Mouse (Mus musculus): ENCODE measurements around the gene Casz1. TPM values are rescaled to one million over a fixed set of nuclear protein-coding genes. Genes with fewer than 3 reads are reported as not detected.

Casz1 gene
- polyA plus RNA-seq, 1 experiment from 2014 or later = 1.1 TPM

- Histone ChIP-seq H3K9me3 (no peaks in the 10 kb centered on the region), H3K4me3 (peak overlapping the region; percentile 48), H3K36me3 (no peaks in the 10 kb centered on the region), H3K27me3 (peaks cover 64% of the 10 kb centered on the region), H3K4me2 (replicated peaks) (peak overlapping the region; percentile 90), H3K27ac (replicated peaks) (no peak overlapping the region), H3K9ac (replicated peaks) (peak overlapping the region; percentile 28), H3K4me1 (peaks cover 41% of the 10 kb centered on the region)
- WGBS = 0% methylated on average over 15 of the region's 16 CpGs
- peak; percentile 3; the same call in 1 of the 2 replicates for ATAC-seq (replicated peaks)
These were observed 541 bp downstream of the Casz1 start for GRCm38 (mm10) chr4:148804780-148805160.

- Histone ChIP-seq H3K4me2 (replicated peaks) (peak overlapping the region; percentile 90), H3K27me3 (peaks cover 67% of the 10 kb centered on the region), H3K4me1 (peaks cover 41% of the 10 kb centered on the region), H3K9me3 (no peaks in the 10 kb centered on the region), H3K4me3 (peak overlapping the region; percentile 48), H3K9ac (replicated peaks) (0 out of 2 replicates have a peak overlapping the region, but pooled peaks have one; percentile 20), H3K36me3 (no peaks in the 10 kb centered on the region), H3K27ac (replicated peaks) (no peak overlapping the region)
- no peak for ATAC-seq (replicated peaks)
- WGBS = under 1% methylated on average over 42 of the region's 42 CpGs
These were observed 1.1 kb downstream of the Casz1 start for GRCm38 (mm10) chr4:148805161-148805810.

- no peaks in the 10 kb centered on the region for H3K36me3 ChIP-seq
- under 1% methylated on average over 64 of the region's 64 CpGs for WGBS
- peak overlapping the region; percentile 90 for H3K4me2 ChIP-seq (replicated peaks)
- peaks cover 75% of the 10 kb centered on the region for H3K27me3 ChIP-seq
- H3K27ac ChIP-seq (replicated peaks) = no peak overlapping the region
- no peaks in the 10 kb centered on the region for H3K9me3 ChIP-seq
- ATAC-seq (replicated peaks) = no peak
- no peak overlapping the region for H3K9ac ChIP-seq (replicated peaks)
- peak overlapping the region; percentile 48 for H3K4me3 ChIP-seq
- peaks cover 49% of the 10 kb centered on the region for H3K4me1 ChIP-seq
These were observed 1.9 kb downstream of the Casz1 start for GRCm38 (mm10) chr4:148805811-148806747.

- peaks cover 55% of the 10 kb centered on the region for H3K4me1 ChIP-seq
- peaks cover 80% of the 10 kb centered on the region for H3K27me3 ChIP-seq
- WGBS = 0% methylated on average over 24 of the region's 26 CpGs
- no peak overlapping the region for H3K27ac ChIP-seq (replicated peaks)
- no peaks in the 10 kb centered on the region for H3K9me3 ChIP-seq
- H3K4me3 ChIP-seq = peak overlapping the region; percentile 30
- H3K36me3 ChIP-seq = no peaks in the 10 kb centered on the region
- peak overlapping the region; percentile 90 for H3K4me2 ChIP-seq (replicated peaks)
- H3K9ac ChIP-seq (replicated peaks) = no peak overlapping the region
- no peak for ATAC-seq (replicated peaks)
These were observed 2.6 kb downstream of the Casz1 start for GRCm38 (mm10) chr4:148806836-148807235.

- ATAC-seq (replicated peaks) = no peak
- Histone ChIP-seq H3K27me3 (peaks cover 76% of the 10 kb centered on the region), H3K4me1 (peaks cover 60% of the 10 kb centered on the region), H3K9me3 (no peaks in the 10 kb centered on the region), H3K27ac (replicated peaks) (no peak overlapping the region), H3K4me3 (peak overlapping the region; percentile 30; the same call in 1 of the 2 replicates), H3K4me2 (replicated peaks) (peak overlapping the region; percentile 90; the same call in 1 of the 2 replicates), H3K36me3 (no peaks in the 10 kb centered on the region), H3K9ac (replicated peaks) (no peak overlapping the region)
- WGBS = under 1% methylated on average over 9 of the region's 9 CpGs
These were observed 3.2 kb downstream of the Casz1 start for GRCm38 (mm10) chr4:148807397-148807796.

GRCm38 (mm10) chr4:148808839-148809238 is 4.6 kb downstream of the Casz1 start:
- WGBS = 31% methylated on average over 2 of the region's 2 CpGs
- H3K4me1 ChIP-seq = peaks cover 70% of the 10 kb centered on the region
- H3K4me3 ChIP-seq = no peak overlapping the region
- H3K36me3 ChIP-seq = no peaks in the 10 kb centered on the region
- H3K9me3 ChIP-seq = no peaks in the 10 kb centered on the region
- no peak overlapping the region for H3K27ac ChIP-seq (replicated peaks)
- peaks cover 73% of the 10 kb centered on the region for H3K27me3 ChIP-seq
- H3K4me2 ChIP-seq (replicated peaks) = no peak overlapping the region
- ATAC-seq (replicated peaks) = no peak
- no peak overlapping the region for H3K9ac ChIP-seq (replicated peaks)

- ATAC-seq (replicated peaks) = no peak
- Histone ChIP-seq H3K4me2 (replicated peaks) (no peak overlapping the region), H3K9ac (replicated peaks) (no peak overlapping the region), H3K4me3 (no peak overlapping the region), H3K4me1 (peaks cover 53% of the 10 kb centered on the region), H3K27ac (replicated peaks) (no peak overlapping the region), H3K27me3 (peaks cover 76% of the 10 kb centered on the region), H3K36me3 (no peaks in the 10 kb centered on the region), H3K9me3 (no peaks in the 10 kb centered on the region)
- 34% methylated on average over 9 of the region's 9 CpGs for WGBS
These were observed 6.5 kb downstream of the Casz1 start for GRCm38 (mm10) chr4:148810706-148811105.

- H3K4me1 ChIP-seq = peaks cover 49% of the 10 kb centered on the region
These were observed 7.7 kb downstream of the Casz1 start for GRCm38 (mm10) chr4:148811940-148812339.

GRCm38 (mm10) chr4:148813247-148813646 is 9.0 kb downstream of the Casz1 start:
- peaks cover 61% of the 10 kb centered on the region for H3K27me3 ChIP-seq
- H3K4me3 ChIP-seq = no peak overlapping the region
- no peaks in the 10 kb centered on the region for H3K9me3 ChIP-seq
- H3K27ac ChIP-seq (replicated peaks) = no peak overlapping the region
- H3K9ac ChIP-seq (replicated peaks) = no peak overlapping the region
- 41% methylated on average over 6 of the region's 6 CpGs for WGBS
- H3K36me3 ChIP-seq = no peaks in the 10 kb centered on the region
- no peak overlapping the region for H3K4me2 ChIP-seq (replicated peaks)
- ATAC-seq (replicated peaks) = 0 out of 2 replicates have a peak, but pooled peaks have one; percentile 57
- H3K4me1 ChIP-seq = peaks cover 45% of the 10 kb centered on the region

More at GRCm38 (mm10) chr4:148811940-148812339, 7.7 kb downstream of the Casz1 start:
- 6% methylated on average over 10 of the region's 10 CpGs for WGBS
- Histone ChIP-seq H3K9ac (replicated peaks) (no peak overlapping the region), H3K27ac (replicated peaks) (no peak overlapping the region), H3K4me3 (no peak overlapping the region), H3K4me2 (replicated peaks) (no peak overlapping the region), H3K27me3 (peaks cover 72% of the 10 kb centered on the region), H3K9me3 (no peaks in the 10 kb centered on the region), H3K36me3 (no peaks in the 10 kb centered on the region)
- ATAC-seq (replicated peaks) = peak; percentile 72

GRCm38 (mm10) chr4:148816556-148816955 is 12.3 kb downstream of the Casz1 start:
- H3K4me3 ChIP-seq = no peak overlapping the region
- no peak for ATAC-seq (replicated peaks)
- no peak overlapping the region; the same call in 1 of the 2 replicates for H3K4me2 ChIP-seq (replicated peaks)
- peaks cover 31% of the 10 kb centered on the region for H3K4me1 ChIP-seq
- 6% methylated on average over 14 of the region's 14 CpGs for WGBS
- H3K9me3 ChIP-seq = no peaks in the 10 kb centered on the region
- H3K36me3 ChIP-seq = no peaks in the 10 kb centered on the region
- H3K27me3 ChIP-seq = peaks cover 31% of the 10 kb centered on the region
- no peak overlapping the region for H3K27ac ChIP-seq (replicated peaks)
- no peak overlapping the region for H3K9ac ChIP-seq (replicated peaks)

- H3K4me2 ChIP-seq (replicated peaks) = no peak overlapping the region
- peaks cover 23% of the 10 kb centered on the region; the same call in 1 of the 2 replicates for H3K27me3 ChIP-seq
- no peaks in the 10 kb centered on the region for H3K36me3 ChIP-seq
- H3K9me3 ChIP-seq = no peaks in the 10 kb centered on the region
- 94% methylated on average over 12 of the region's 12 CpGs for WGBS
- ATAC-seq (replicated peaks) = no peak
- H3K9ac ChIP-seq (replicated peaks) = no peak overlapping the region
- peaks cover 15% of the 10 kb centered on the region for H3K4me1 ChIP-seq
- no peak overlapping the region for H3K27ac ChIP-seq (replicated peaks)
- no peak overlapping the region for H3K4me3 ChIP-seq
These were observed 13.9 kb downstream of the Casz1 start for GRCm38 (mm10) chr4:148818161-148818560.

- no peak overlapping the region for H3K4me2 ChIP-seq (replicated peaks)
- peaks cover 8% of the 10 kb centered on the region for H3K4me1 ChIP-seq
- H3K27me3 ChIP-seq = peaks cover 12% of the 10 kb centered on the region; the same call in 1 of the 2 replicates
- 40% methylated on average over 13 of the region's 13 CpGs for WGBS
- H3K9ac ChIP-seq (replicated peaks) = no peak overlapping the region
- no peak overlapping the region for H3K4me3 ChIP-seq
- H3K27ac ChIP-seq (replicated peaks) = no peak overlapping the region
- ATAC-seq (replicated peaks) = no peak
- no peaks in the 10 kb centered on the region for H3K36me3 ChIP-seq
- H3K9me3 ChIP-seq = no peaks in the 10 kb centered on the region
These were observed 15.9 kb downstream of the Casz1 start for GRCm38 (mm10) chr4:148820171-148820570.
